Mouse (Mus musculus): ENCODE results near the gene Nudt8.
"Not testable (repeated sequence)": the region's sequence is repeated elsewhere in the genome, so short reads cannot be mapped to it uniquely, and the experiment has no call there.

Gene Nudt8

GRCm38 (mm10) chr19:4015635-4016034, 15.3 kb downstream of the Nudt8 start:
- peak; percentile 50 for DNase-seq (ENCODE audit: low spot score)

DNA sequence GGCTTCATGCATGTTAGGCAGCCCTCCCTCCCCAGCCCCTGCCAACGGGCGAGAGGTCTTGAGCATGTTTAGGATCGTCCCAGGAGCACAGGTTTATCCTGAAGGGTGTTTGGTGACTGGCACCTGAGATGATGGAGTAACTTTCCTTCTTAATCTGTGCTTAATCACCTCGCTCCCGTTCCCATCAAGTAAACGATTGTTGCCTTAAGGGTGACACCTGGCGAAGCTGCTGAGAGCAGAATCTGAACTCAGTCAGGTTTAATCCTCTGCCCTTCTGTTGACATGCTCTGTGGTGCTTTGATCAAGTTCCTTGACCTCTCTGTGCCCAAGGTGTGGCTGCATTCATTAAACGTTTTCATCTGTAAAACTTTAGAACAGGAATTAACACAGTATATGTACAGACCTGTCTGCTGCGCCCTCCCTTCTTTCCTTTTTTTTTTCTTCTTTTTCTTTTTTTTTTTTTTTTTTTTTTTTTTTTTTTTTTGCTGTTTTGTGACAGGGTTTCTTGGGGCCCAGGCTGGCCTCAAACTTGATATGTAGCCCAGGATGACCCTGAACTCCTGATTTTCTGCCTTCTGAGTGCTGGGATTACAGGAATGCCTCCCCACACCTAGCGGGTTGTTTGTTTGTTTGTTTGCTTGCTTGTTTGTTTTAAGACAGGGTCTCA, 17.7 kb downstream of the Nudt8 start:
- DNase-seq (ENCODE audit: low spot score), result no peak

DNA sequence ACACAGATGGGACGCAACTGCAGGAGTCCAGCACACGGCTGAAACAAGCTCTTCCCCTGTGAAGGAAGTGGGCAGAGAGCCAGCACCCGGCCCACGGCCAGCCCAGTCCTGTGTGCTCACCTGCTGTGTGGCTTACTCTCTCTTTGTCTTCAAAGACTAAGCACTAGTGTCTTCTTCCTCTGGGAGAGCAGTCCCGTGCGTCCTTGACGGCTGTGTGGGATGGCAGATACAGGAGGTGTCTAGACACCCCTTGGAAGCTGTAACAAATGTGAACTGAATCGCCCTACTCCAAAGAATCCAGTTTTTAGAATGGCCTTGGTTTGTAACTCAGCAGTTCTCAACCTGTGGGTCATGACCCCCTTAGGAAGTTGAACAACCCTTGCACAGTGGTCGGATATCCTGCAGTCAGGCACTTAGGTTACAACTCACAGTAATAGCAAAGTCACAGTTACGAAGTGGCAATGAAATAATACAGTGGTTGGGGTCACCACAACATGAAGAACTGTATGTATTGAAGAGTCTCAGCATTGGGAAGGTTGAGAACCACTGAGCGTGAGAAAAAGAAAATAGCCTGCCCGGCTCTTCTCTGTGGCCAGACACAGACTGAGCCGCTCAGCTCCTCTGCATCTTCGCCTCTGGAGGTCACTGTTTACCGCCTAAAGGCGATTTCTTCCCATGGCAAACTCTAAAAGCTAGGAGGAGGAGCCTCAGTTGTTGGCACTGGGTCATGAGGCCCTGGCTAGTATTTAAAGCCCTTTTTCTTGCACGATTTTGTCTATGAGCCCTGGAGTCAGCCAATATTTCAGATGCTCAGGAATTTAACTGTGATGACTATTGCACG, 18.6 kb downstream of the Nudt8 start:
- DNase-seq (ENCODE audit: low spot score), result peak; percentile 70

GRCm38 (mm10) chr19:4023185-4023584, 22.8 kb downstream of the Nudt8 start:
- DNase-seq (ENCODE audit: low spot score), result no peak

- no peak for DNase-seq (ENCODE audit: low spot score)
Measured at GRCm38 (mm10) chr19:4027576-4027975, 27.2 kb downstream of the Nudt8 start.

GRCm38 (mm10) chr19:4032668-4033067, 32.3 kb downstream of the Nudt8 start:
- DNase-seq (ENCODE audit: low spot score), result no peak

DNA sequence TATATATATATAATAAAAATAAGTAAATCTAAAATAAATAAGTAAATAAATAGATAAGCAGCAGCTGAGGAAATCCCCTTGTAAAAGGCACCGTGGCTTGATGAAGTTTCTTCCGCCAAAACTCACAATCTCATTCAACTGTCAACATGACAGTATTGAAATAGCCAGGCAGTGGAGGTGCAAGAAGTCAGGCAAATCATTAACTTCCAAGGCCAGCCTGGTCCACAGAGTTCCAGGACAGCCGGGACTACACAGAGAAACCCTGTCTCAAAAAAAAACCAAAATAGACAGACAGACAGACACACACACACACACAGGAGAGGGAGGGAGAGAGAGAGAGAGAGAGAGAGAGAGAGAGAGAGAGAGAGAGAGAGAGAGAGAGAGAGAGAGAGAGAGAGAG, 32.9 kb downstream of the Nudt8 start:
- no peak for DNase-seq (ENCODE audit: low spot score)

DNA sequence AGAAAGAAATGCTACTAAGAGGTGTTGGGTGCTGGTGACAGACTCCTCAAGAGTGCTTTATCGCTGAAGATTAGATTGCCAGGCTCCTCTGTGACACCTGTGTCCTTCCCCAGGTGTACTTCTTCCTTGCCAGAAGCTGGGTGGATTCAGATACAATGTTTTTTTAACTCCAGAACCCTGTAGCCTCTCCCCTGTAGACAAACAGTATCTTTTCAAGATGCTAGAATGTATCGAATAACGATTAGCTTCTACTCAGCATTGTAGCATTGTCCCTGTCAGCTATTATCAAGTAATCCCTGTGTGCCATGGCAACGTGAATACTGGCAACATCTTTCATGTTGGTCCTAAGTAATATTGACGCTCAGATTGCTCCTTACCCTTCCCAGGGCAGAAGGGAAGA, 33.4 kb downstream of the Nudt8 start:
- no peak for DNase-seq (ENCODE audit: low spot score)

- DNase-seq (ENCODE audit: low spot score), result no peak
Measured at GRCm38 (mm10) chr19:4036327-4037045, 36.1 kb downstream of the Nudt8 start.

DNA sequence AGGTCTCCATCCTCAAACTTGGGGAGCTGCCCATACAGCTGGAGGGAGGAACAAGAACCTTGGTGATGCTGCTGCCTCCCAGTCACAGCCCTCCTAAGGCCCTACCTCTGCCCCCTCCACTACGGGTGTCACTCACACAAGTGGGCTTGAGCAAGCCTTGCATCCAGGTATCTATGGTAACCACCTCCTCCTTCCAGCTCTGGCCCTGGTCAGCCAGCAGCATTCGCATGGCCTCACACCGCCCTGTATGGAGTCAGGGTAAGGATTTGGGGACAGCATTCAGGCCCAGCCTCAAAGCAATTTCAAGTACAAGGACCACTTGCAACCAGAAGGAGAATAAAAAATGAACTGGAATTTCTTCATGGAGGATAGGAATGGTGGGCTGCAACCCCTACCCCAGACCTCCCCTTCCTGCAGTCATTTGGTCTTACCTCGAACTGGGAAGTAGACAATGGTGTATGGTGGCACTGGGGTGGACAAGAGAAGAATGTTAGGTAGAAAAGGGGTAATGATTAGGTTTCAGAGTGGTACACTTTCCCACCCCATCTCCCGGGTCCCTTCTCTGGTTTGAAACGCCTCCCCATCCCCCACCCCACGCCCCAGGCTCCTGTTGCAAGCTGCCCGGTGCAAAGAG, 36.9 kb downstream of the Nudt8 start:
- DNase-seq (ENCODE audit: low spot score), result not testable (repeated sequence)

- peak; percentile 83 for DNase-seq (ENCODE audit: low spot score)
Measured at GRCm38 (mm10) chr19:4037788-4038232, 37.4 kb downstream of the Nudt8 start, which contains the start of gene Gstp1. Gene Gstp1, minus strand, starts transcription at chr19:4037985.

DNA sequence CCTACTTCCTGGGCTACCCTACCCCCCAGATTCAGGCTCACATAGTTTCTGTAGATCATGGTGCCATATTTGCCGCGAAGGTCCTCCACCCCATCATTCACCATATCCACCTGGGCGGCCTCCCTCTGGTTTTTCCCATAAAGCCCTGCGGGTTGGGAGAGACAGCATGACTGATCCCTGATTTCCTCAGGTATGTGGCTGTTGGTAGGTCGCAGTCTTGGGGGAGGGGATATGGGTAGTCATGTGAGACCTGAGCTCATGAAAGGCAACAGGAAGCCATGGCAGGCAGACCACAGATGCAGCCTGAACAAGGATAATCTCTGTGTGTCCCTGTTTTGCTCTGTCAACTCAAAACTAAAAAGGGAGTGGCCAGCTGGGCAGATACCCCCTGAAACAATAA, 40.6 kb downstream of the Nudt8 start:
- DNase-seq (ENCODE audit: low spot score), result not testable (repeated sequence)

DNA sequence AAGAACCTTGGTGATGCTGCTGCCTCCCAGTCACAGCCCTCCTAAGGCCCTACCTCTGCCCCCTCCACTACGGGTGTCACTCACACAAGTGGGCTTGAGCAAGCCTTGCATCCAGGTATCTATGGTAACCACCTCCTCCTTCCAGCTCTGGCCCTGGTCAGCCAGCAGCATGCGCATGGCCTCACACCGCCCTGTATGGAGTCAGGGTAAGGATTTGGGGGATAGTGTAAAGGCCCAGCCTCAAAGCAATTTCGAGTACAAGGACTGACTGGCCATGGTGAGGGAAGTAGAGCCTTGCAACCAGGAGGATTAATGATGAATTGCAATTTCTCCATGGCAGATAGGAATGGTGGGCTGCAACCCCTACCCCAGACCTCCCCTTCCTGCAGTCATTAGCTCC, 41.1 kb downstream of the Nudt8 start:
- not testable (repeated sequence) for DNase-seq (ENCODE audit: low spot score)

DNA sequence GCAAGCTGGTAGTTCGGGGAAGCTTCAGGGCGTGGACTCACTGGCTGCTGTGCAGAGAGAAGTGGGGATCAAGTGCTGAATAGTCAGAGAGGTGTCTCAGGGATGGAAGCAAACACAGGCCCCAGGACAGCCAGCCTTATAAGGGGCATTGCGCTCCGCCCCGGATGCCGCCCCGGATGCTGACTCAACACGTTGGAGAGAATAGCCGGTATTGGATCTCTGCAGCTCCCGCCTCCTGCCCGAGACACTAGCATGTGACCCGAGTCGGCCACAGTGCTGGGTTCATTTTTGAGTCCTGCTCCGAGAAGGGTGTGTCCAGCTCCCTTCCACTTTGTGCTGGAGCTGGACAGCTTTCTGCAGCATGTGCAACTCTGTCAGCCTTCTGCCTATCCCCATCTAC, 41.7 kb downstream of the Nudt8 start:
- DNase-seq (ENCODE audit: low spot score), result no peak

- not testable (repeated sequence) for DNase-seq (ENCODE audit: low spot score)
Measured at GRCm38 (mm10) chr19:4044109-4044508, 43.7 kb downstream of the Nudt8 start.

DNA sequence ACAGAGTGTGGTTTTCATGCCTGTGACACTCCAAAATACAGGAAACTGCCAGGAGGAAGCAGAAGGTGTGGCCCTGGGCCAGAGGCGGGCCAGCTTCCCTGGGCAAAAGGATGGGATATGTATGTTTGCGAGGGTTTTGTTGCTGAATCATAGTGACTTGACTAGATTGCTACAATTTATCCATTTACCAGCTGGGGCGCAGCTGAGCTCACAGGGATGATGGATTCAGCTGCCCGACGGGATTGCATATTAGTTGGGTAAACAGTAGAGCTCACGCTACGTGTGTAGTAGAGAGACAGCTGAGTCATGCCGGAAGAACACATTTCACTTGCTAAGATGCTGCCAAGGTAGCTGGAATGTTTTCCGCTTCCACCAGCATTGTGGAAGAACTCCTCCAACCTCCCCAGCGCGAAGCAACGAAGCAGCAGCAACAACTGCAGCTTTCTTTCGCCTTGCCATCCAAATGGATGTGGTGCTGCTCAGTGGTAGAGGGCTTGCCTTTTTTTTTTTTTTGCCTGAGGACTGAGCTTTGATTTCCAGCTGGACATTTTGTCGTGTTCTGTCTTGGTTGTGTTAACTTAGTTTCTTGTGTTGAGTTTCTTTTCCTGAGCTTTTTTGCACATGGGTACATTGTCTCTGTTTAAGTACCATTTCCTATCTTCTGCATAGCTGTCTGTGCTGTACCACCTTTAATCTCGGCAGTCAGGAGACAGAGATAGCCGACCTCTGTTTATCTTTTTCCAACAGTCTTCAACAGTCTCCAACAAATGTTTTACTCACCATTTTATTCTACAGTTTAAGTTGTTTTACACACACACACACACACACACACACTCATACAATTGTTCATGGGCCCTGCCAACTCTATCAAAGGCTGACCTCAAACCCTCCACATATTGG, 45.8 kb downstream of the Nudt8 start, which contains the start of gene Gstp2:
Gene Gstp2, minus strand, starts transcription at position 58 of the 900 bp plus-strand sequence.
- peak; percentile 76 for DNase-seq (ENCODE audit: low spot score)

- peak; percentile 61 for DNase-seq (ENCODE audit: low spot score)
Measured at GRCm38 (mm10) chr19:4046866-4047254, 46.5 kb downstream of the Nudt8 start.

DNA sequence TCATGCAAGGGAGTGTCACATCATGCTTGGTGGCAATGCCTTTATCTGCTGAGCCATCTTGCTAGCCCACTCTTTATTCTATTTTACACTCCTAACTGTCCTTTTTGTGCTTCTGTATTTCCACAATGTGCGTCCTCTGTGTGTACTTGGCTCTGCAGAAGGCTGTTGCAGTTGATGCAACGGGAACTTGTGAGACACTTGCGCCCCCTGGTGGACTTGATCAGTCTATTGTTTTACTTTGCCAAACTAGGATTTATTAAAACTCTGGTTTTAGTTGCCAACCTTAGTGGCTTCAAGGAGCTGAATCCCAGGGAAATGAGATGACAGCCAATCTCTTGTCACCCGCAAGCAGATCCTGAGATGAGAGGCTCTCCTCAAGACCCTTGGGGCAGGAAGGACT, 47.5 kb downstream of the Nudt8 start:
- DNase-seq (ENCODE audit: low spot score), result peak; percentile 86

DNA sequence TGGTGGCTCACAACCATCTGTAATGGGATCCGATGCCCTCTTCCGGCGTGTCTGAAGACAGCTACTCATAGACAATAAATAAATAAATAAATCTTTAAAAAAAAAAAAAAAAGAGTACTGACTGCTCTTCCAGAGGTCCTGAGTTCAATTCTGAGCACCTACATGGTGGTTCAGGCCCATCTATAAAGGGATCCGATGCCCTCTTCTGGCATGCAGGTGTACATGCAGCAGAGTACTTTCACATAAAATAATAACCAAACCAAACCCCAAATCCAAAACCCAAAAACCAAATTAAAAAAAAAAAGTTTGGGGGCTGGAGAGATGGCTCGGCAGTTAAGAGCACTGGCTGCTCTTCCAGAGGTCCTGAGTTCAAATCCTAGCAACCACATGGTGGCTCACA, 48.7 kb downstream of the Nudt8 start:
- not testable (repeated sequence) for DNase-seq (ENCODE audit: low spot score)

DNA sequence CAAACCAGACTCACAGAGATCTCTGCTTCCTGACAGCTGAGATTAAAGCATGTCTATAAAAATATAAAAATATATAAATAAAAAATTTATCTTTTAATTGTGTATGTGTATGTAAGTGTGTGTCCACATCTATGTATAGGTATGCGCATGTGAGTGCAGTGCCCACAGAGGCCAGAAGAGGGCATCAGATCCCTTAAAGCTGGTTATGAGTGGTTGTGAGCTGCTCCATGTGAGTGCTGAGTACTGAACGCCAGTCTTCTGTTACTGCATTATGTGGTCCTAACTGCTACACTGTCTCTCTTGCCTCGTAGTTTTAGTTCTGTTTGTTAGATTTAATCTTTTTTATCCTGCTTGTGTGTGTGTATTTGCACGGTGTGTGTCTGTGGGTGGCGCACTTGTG, 50.6 kb downstream of the Nudt8 start:
- no peak for DNase-seq (ENCODE audit: low spot score)

Measured in c-Kit-positive CD71-positive TER-119-positive erythroid progenitor cells, embryonic 14.5 days (primary cell).